Mouse (Mus musculus) heart, adult 2 months (tissue): Measurements from ENCODE around the gene Zfp78.

Experiments used
- CTCF ChIP-seq: fragments of 200-600 bp; IDR thresholded peaks from 2 replicates; pipeline ENCODE4 v1.8.1; 2022; ENCODE audit warnings: antibody characterized with exemption, mild to moderate bottlenecking, moderate library complexity
- POLR2A ChIP-seq: fragments of 200-500 bp; IDR thresholded peaks from 2 replicates; pipeline ENCODE4 v1.6.1; 2011; ENCODE audit warnings: mild to moderate bottlenecking, low read depth, low read length, control low read depth; ENCODE audit not compliant: insufficient read depth

DNA sequence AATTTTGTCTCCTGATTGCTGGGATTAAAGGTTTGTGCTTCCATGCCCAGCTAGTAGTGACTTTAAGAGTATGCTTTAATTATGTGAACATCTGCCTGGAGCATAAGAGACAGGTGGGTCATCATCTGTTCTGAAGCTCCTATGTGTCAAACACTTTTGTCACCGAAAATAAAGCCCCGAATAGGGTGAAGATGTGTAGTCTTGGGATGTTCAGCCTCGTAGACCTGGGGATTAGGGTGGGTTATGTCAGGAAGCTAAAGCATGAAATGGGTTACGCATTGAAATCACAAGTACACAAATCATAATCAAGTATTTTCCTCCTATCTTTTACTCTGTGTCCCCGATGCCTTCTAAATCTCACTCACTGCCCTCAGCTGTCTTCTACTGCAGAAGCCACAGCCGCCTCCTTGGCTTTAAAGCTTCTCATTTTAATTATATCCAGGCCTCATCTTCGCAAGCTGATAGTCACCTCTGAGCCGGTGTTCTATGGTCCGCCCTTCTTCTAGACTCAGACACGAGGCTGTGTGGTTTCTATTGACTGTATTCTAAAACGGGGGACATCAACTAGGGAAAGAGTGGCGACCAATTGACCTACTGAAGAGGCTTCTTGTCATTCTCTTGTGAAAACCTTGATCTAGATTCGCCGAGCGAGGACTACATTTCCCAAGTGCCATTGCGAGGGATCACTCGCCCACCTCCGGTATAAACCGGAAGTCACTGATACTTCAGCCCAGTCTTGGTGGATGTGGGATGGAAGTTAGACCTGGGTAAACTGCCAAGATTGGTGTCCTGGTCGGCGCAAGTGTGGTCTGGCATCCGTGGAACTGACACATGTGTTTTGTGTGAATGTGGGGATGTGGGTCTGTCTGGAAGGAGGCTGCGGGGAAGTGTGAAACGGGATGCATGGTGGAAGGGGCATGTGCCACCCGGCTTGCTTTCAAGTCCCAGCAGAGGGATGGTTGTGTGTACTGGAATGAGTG, 35.2 kb downstream of the Zfp78 start, which contains the start of gene Smim17:
- TF ChIP-seq POLR2A, result 0 out of 2 replicates have a peak, but pooled peaks have one; percentile 24
- TF ChIP-seq CTCF, result no peak
